Mouse (Mus musculus) urinary bladder, postnatal 0 days (tissue): ENCODE measurements around the gene Gm3636. TPM values are rescaled to one million over a fixed set of nuclear protein-coding genes. Genes with fewer than 3 reads are reported as not detected.

ENCODE experiments used
- polyA plus RNA-seq: library from polyadenylated mRNA; unstranded; fragments of >200 nt; fragmentation: Nextera tagmentation; extraction: Ambion mirVana; gene quantifications from 2 replicates; pipeline ENCODE4 v1.2.1, GENCODE M21; 2015

The Gm3636 gene
- 2.6 and 3.8 TPM in 2 replicates for polyA plus RNA-seq

DNA sequence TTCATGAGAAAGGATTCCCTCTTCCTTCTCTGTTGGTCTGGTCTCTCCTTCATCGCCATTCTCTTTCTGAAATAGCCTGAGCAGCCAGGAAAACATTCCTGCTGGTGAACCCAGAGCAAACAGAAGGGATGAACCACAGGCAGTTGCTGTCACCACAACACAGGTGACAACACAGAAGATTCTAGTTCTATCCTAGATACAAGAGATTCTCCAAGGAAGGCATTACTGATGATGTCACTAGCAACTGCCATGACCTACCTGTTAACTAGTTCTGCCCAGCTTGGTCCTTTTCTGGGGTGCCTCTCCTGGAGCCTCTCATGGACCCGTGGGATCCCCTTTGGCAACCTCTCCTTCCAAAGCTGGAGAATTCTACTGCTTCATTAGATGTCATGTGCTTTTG is at the start of gene Gm3636:
Gene Gm3636, minus strand, starts transcription at position 101 of the 400 bp plus-strand sequence.

DNA sequence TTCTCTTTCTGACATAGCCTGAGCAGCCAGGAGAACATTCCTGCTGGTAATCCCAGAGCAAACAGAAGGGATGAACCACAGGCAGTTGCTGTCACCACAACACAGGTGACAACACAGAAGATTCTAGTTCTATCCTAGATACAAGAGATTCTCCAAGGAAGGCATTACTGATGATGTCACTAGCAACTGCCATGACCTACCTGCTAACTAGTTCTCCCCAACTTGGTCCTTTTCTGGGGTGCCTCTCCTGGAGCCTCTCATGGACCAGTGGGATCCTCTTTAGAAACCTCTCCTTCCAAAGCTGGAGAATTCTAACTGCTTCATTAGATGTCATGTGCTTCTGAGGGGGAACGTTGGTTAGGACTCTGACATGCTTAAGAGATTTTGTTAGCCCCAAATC is 32.2 kb upstream of the Gm3636 start, which contains the start of gene Gm8362:
Gene Gm8362, minus strand, starts transcription at position 101 of the 400 bp plus-strand sequence.

DNA sequence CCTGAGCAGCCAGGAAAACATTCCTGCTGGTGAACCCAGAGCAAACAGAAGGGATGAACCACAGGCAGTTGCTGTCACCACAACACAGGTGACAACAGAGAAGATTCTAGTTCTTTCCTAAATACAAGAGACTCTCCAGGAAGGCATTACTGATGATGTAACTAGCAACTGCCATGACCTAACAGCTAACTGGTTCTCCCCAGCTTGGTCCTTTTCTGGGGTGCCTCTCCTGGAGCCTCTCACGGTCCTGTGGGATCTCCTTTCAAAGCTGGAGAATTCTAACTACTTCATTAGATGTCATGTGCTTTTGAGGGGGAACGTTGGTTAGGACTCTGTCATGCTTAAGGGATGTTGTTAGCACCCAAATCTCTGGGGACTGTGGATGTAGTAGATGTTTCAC is 22.0 kb downstream of the Gm3636 start, which contains the start of gene Gm8050:
Gene Gm8050, minus strand, starts transcription at position 101 of the 400 bp plus-strand sequence.

Other genes starting within 250 kb of the Gm3636 start
- not detected in 2 replicates for gene Gm8356, start 205.0 kb downstream of the Gm3636 start, polyA plus RNA-seq
- gene Gm3629, start 151.7 kb downstream of the Gm3636 start, polyA plus RNA-seq = 0.19 and 0.30 TPM in 2 replicates
- gene Gm3460, start 119.9 kb downstream of the Gm3636 start, polyA plus RNA-seq = not detected in 2 replicates
- not detected in 2 replicates for gene Gm10251, start 58.2 kb downstream of the Gm3636 start, polyA plus RNA-seq
- not detected in 2 replicates for gene Gm8050, start 22.1 kb downstream of the Gm3636 start, polyA plus RNA-seq
- not detected in 2 replicates for gene Gm8362, start 32.1 kb upstream of the Gm3636 start, polyA plus RNA-seq
- not detected in 2 replicates for gene Gm3642, start 98.0 kb upstream of the Gm3636 start, polyA plus RNA-seq
- 1.7 and 2.0 TPM in 2 replicates for gene Gm3667, start 147.6 kb upstream of the Gm3636 start, polyA plus RNA-seq
- not detected in 2 replicates for gene Gm6356, start 231.5 kb upstream of the Gm3636 start, polyA plus RNA-seq